Mouse (Mus musculus): Measurements from ENCODE around the gene Shroom1.

GRCm38 (mm10) chr11:53427993-53428715 lies 28.9 kb upstream of the Shroom1 start:
- TF ChIP-seq POLR2A (IDR thresholded peaks at IDR 0.05; ENCODE audit: low read depth, low read length) (0 out of 2 replicates have a peak, but pooled peaks have one; percentile 3), CTCF (IDR thresholded peaks at IDR 0.05; ENCODE audit: borderline replicate concordance, insufficient read depth, low read length) (no peak)
